Mouse (Mus musculus): ENCODE measurements around the gene C2.

DNA sequence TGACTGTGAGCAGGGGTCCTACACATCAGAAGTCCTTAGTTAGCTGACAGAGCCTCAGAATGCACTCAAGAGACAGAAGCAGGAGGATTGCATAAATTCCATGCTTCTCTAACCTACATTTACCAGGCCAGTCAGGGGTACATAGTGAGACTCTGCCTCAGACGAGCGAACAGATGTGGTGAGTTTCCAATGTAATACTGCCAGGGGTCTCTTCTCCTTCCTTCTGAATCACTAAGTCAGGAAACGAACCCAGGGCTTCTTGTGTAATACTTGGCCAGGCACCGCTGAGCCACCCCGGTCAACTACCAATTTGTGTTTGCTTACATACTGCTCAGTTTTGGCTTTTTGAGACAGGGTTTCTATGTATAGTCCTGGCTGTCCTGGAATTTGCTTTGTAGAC, 10.1 kb downstream of the C2 start:
- TF ChIP-seq CTCF (conservative IDR thresholded peaks at IDR 0.05; ENCODE audit: insufficient read depth, insufficient read length, low read depth, low read length) (no peak), POLR2A (IDR thresholded peaks at IDR 0.05; ENCODE audit: low read depth, low read length) (no peak)
